Mouse (Mus musculus) neural tube, embryonic 15.5 days (tissue): ENCODE measurements around the gene Acot6. TPM values are rescaled to one million over a fixed set of nuclear protein-coding genes. Genes with fewer than 3 reads are reported as not detected.

ENCODE experiments used
- ATAC-seq: fragments of 200-750 bp; cut with Nextera tagmentation; 2 replicates; pipeline ENCODE4 v1.8.0; 2017; ENCODE audit warnings: mild to moderate bottlenecking, moderate TSS enrichment, moderate library complexity; ENCODE audit not compliant: low FRiP score
- H3K27ac ChIP-seq: fragments of 300-500 bp; sonication (generic); replicated peaks from 2 replicates; pipeline ENCODE4 v1.5.1; 2015; ENCODE audit warnings: mild to moderate bottlenecking, inconsistent platforms
- H3K27me3 ChIP-seq: fragments of 300-500 bp; sonication (generic); replicated peaks from 2 replicates; pipeline ENCODE4 v1.6.1; 2015; ENCODE audit warnings: inconsistent platforms
- H3K36me3 ChIP-seq: fragments of 300-500 bp; sonication (generic); 2 replicates; pipeline ENCODE4 v1.6.1; 2015; ENCODE audit warnings: inconsistent platforms
- H3K4me1 ChIP-seq: fragments of 300-500 bp; sonication (generic); 2 replicates; pipeline ENCODE4 v1.6.1; 2015; ENCODE audit warnings: inconsistent platforms
- H3K4me2 ChIP-seq: fragments of 300-500 bp; sonication (generic); 2 replicates; pipeline ENCODE4 v1.6.1; 2015; ENCODE audit warnings: inconsistent platforms, mild to moderate bottlenecking, moderate library complexity
- H3K4me3 ChIP-seq: fragments of 300-500 bp; sonication (generic); replicated peaks from 2 replicates; pipeline ENCODE4 v1.5.1; 2015; ENCODE audit warnings: mild to moderate bottlenecking, inconsistent platforms
- H3K9ac ChIP-seq: fragments of 300-500 bp; sonication (generic); replicated peaks from 2 replicates; pipeline ENCODE4 v1.6.1; 2015; ENCODE audit warnings: mild to moderate bottlenecking, inconsistent platforms
- H3K9me3 ChIP-seq: fragments of 300-500 bp; sonication (generic); replicated peaks from 2 replicates; pipeline ENCODE4 v1.6.1; 2016; ENCODE audit warnings: inconsistent platforms
- WGBS: fragments of 180-500 bp; shearing (Covaris S2); methylation state at CpG from one replicate; pipeline ENCODE4 v1.1.7; 2015; ENCODE audit warnings: mixed read lengths; 5-methylcytosine and 5-hydroxymethylcytosine counted together
- polyA plus RNA-seq: library from polyadenylated mRNA; unstranded; fragments of >200 nt; fragmentation: Nextera tagmentation; extraction: Ambion mirVana; gene quantifications from 2 replicates; pipeline ENCODE4 v1.2.1, GENCODE M21; 2015

The Acot6 gene
- polyA plus RNA-seq, 1 experiment from 2014 or later = 1.6 TPM

DNA sequence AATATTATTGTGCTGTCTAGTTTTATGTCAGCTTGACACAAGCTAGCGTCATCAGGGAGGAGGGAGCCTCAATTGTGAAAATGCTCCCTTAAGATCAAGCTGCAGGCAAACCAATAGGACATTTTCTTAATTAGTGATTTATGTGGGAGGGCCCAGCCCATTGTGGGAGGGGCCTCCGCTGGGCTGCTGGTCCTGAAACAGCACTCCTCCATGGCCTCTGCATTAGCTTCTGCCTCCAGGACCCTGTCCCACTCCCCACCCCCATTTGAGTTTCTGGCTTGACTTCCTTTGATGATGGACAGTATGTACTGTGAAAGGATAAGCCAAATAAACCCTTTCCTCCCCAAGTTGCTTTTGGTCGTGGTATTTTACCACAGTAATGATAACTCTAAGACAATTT is 6.6 kb downstream of the Acot6 start:
- Histone ChIP-seq H3K36me3 (no peaks in the 10 kb centered on the region), H3K4me2 (no peak overlapping the region), H3K4me1 (no peaks in the 10 kb centered on the region), H3K9me3 (no peaks in the 10 kb centered on the region), H3K4me3 (no peak overlapping the region), H3K27ac (no peak overlapping the region), H3K27me3 (no peaks in the 10 kb centered on the region), H3K9ac (no peak overlapping the region)
- ATAC-seq = no peak
- WGBS = 61% methylated on average over 3 of the region's 3 CpGs

DNA sequence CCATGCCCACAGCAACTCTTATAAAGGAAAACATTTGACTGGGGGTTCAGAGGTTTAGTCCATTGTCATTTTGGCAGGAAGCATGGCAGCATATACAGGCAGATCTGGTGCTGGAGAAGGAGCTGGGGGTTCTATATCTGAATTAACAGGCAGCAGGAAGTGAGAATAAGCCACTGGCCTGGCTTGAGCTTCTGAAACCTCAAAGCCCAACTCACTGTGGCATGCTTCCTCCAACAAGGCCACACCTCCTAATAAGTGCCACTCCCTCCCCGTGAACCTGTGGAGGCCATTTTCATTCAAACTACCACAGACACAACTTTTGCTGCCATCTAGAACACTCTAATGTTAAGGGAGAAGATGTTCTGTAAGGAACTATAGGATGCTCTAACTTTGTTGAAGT is 7.2 kb downstream of the Acot6 start:
- no peak overlapping the region for H3K4me3 ChIP-seq
- no peaks in the 10 kb centered on the region for H3K9me3 ChIP-seq
- 80% methylated on average over 1 of the region's 1 CpGs for WGBS
- H3K4me1 ChIP-seq = no peaks in the 10 kb centered on the region
- no peak for ATAC-seq
- H3K27me3 ChIP-seq = no peaks in the 10 kb centered on the region
- H3K36me3 ChIP-seq = no peaks in the 10 kb centered on the region
- no peak overlapping the region for H3K9ac ChIP-seq
- no peak overlapping the region for H3K27ac ChIP-seq
- no peak overlapping the region for H3K4me2 ChIP-seq

DNA sequence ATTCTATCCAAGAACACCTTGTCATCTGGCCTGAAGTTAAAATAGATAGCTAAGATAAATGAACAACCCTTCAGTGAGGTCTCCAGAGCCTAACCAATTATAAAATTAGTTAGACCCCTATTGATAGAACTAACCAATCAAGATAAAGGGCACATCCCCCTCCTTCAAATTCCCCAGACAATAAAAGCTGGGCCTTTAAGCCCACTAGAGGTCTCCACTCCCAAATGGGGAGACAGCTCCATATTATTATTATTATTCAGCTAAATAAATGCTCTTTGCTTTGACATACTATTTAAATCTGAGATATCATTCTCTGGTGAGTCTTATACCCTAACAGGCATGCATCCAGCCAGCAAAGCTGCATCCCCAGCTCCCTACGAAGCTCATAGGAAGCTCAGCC is 9.5 kb downstream of the Acot6 start:
- WGBS = 66% methylated on average over 1 of the region's 1 CpGs
- Histone ChIP-seq H3K9ac (no peak overlapping the region), H3K36me3 (no peaks in the 10 kb centered on the region), H3K27me3 (no peaks in the 10 kb centered on the region), H3K9me3 (no peaks in the 10 kb centered on the region), H3K27ac (no peak overlapping the region), H3K4me3 (no peak overlapping the region), H3K4me2 (no peak overlapping the region), H3K4me1 (peaks cover 4% of the 10 kb centered on the region)
- ATAC-seq = no peak

DNA sequence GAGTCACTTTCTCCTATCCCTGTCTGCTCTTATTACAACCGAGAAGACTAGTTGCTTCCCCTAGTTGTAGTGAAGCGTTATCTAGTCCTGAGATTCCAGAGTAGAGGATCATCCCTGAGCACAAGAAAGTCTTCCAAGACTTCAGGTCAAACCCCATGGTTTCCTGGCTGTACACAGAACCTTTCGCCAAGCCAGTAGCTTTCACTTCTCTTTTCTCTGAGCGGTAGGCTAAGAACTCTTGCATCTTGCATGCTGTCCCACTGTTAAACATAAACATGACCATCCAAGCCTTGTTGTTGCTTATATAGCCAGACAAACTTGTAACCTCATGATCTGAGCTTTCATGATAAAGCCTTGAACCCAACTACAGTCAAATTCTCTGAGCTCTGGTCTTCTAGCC is 10.4 kb downstream of the Acot6 start:
- Histone ChIP-seq H3K36me3 (no peaks in the 10 kb centered on the region), H3K4me3 (no peak overlapping the region), H3K27me3 (no peaks in the 10 kb centered on the region), H3K4me2 (no peak overlapping the region), H3K9ac (no peak overlapping the region), H3K9me3 (no peaks in the 10 kb centered on the region), H3K4me1 (peaks cover 13% of the 10 kb centered on the region), H3K27ac (no peak overlapping the region)
- 97% methylated on average over 4 of the region's 4 CpGs for WGBS
- ATAC-seq = no peak

DNA sequence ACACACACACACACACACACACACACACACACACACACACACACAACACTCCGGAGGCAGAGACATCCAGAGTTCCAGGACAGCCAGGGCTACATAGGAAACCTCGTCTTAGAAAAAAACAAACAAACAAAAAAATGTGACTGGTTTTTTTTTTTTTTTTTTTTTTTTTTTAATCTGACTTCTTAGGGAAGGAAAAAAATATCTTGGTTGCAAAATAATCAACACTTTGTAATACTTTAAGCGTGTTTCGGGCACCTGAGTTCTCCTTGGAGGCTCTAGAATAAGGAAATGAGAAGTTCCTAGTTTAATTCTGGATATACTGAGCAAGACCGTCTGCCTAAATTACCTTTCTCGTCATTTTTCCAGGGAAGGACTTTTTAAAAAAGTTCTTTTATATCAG is 13.2 kb downstream of the Acot6 start:
- Histone ChIP-seq H3K27me3 (no peaks in the 10 kb centered on the region), H3K27ac (no peak overlapping the region), H3K4me1 (peaks cover 13% of the 10 kb centered on the region), H3K9ac (no peak overlapping the region), H3K4me2 (peak overlapping the region; percentile 76), H3K36me3 (no peaks in the 10 kb centered on the region), H3K4me3 (peak overlapping the region; percentile 89), H3K9me3 (no peaks in the 10 kb centered on the region)
- WGBS = 55% methylated on average over 6 of the region's 6 CpGs
- 0 out of 2 replicates have a peak, but pooled peaks have one; percentile 14 for ATAC-seq

DNA sequence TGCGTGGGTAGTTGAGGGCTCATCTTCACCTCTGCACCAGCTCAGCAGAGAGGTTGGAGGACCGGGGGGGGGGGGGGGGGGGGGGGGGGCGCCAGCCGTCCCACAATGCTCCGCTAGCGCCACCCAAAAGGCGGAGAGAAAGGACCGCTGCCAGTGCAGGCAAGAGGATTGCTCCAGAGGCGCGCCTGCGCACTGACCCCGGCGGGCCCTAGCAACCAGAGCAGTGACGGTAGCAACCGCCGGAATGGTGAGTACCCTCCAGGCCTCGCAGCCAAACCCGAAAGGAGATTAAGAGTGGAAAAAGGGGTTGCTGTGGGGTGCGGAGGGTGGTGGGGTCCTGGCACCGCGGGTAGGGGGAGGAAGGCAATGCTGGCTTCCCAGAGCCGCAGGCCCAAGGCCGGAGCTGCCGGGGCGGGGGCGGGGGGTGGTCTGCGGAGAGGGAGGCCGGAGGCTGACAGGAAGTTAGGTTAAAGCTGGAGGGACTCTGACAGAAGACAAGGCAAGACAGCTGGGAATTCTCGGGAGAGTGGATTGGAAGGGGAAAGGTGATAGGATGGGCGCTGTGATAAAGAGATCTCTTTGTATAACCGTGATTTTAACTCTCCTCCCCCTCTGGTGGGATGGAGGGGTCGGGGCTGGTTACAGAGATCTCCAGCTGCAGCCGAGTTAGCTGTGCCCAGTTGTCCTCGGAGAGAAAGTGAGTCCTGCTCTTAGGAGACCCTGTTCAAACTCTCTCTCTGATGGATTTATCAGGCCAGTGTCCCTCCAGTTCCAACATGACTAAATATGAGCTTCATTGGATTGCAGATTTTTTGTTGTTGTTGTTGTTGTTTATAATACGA is 13.9 kb downstream of the Acot6 start, which contains the start of gene Dnal1:
Dnal1 (plus strand) TSS at position 214 of the 842 bp plus-strand sequence.
- Histone ChIP-seq H3K4me3 (peak within 1 kb of the TSS; percentile 89), H3K9ac (peak within 1 kb of the TSS; percentile 79), H3K27ac (peak within 1 kb of the TSS; percentile 82), H3K4me1 (peaks cover 13% of the 10 kb centered on the region), H3K27me3 (no peaks in the 10 kb centered on the region), H3K9me3 (no peaks in the 10 kb centered on the region), H3K36me3 (no peaks in the 10 kb centered on the region), H3K4me2 (peak within 1 kb of the TSS; percentile 76)
- 2% methylated on average over 31 of the region's 35 CpGs for WGBS
- peak; percentile 98 for ATAC-seq

DNA sequence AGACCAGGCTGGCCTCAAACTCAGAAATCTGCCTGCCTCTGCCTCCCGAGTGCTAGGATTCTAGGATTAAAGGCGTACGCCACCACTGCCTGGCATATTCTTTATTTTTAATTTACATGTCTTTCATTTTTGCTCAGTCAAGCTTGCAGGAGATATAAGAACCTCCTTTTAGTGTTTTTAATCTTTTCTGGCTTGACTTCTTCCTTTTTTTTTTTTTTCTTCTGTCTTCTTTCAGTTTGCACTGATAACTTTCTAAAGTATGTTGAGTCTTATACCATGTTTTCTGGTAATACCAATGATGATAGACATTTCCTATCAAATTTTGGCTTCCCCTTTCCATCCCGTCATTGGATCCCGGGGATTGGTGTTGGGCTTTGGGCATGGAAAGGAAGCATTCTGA is 19.1 kb downstream of the Acot6 start:
- no peak for ATAC-seq
- Histone ChIP-seq H3K9me3 (no peaks in the 10 kb centered on the region), H3K4me1 (peaks cover 13% of the 10 kb centered on the region), H3K4me2 (no peak overlapping the region), H3K27me3 (no peaks in the 10 kb centered on the region), H3K36me3 (no peaks in the 10 kb centered on the region), H3K27ac (no peak overlapping the region), H3K9ac (no peak overlapping the region), H3K4me3 (no peak overlapping the region)
- WGBS = 98% methylated on average over 5 of the region's 5 CpGs

DNA sequence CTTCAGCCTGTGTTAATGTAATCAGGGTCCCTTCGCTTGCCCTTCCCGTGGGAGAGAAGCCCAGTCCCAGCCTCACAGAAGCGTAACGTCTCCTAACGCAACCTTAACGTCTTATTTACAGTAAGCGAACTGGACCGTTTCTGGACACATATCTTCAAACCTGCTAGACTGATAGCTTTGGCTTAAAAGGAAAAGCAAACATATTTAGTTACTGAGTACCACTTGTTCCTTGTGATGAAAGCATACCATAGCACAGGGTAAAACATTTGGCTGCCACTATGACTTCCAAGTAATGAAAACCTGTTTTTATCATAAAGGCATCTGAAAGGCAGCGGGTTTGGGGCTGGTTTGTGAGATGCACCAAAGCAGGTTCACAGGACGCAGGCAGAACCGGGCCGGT is 25.4 kb downstream of the Acot6 start:
- Histone ChIP-seq H3K36me3 (peaks cover 28% of the 10 kb centered on the region), H3K4me1 (no peaks in the 10 kb centered on the region), H3K9ac (no peak overlapping the region), H3K27me3 (no peaks in the 10 kb centered on the region), H3K4me2 (no peak overlapping the region), H3K27ac (no peak overlapping the region), H3K4me3 (no peak overlapping the region), H3K9me3 (no peaks in the 10 kb centered on the region)
- no peak for ATAC-seq
- WGBS = 88% methylated on average over 12 of the region's 12 CpGs

DNA sequence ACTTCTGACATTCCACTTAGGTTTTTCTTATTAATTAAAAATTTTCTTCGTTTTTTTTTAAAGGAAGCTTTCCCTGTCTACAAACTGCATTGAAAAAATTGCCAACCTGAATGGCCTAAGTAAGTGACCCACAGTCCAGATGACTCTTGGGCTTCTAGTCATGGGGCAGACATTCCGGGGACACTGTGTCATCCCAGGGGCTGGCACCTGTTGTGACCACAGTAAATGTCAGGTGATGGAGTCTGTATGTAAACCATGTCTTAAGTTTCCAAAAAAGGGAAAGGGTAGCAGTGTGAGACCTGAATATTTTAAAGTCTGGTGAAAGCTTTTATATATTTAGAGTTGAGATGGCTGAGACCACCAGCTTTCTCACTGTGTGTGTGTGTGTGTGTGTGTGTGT is 26.4 kb downstream of the Acot6 start:
- Histone ChIP-seq H3K4me1 (no peaks in the 10 kb centered on the region), H3K4me2 (no peak overlapping the region), H3K27me3 (no peaks in the 10 kb centered on the region), H3K36me3 (peaks cover 35% of the 10 kb centered on the region), H3K4me3 (no peak overlapping the region), H3K27ac (no peak overlapping the region), H3K9me3 (no peaks in the 10 kb centered on the region), H3K9ac (no peak overlapping the region)
- WGBS = 81% methylated on average over 2 of the region's 2 CpGs
- no peak for ATAC-seq

DNA sequence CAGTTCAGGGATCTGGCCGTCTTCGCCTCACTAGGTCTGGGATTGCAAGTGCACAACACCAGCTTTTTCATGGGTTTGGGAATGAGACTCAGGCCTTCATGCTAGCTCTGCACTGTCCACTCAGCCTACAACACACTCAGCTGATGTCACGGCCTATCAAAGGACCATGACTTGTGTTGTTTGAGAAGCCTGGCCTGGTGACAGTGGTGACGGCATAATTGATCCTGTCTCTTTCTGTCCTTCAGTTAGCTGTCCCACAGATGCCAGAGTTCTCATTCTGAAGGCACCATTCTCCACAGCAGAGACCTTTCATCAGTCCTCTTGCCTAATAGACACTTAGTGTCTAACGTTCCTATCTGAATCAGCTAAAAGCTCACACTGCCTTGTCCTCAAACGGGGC is 28.1 kb downstream of the Acot6 start:
- peaks cover 40% of the 10 kb centered on the region for H3K36me3 ChIP-seq
- H3K4me2 ChIP-seq = no peak overlapping the region
- 89% methylated on average over 6 of the region's 6 CpGs for WGBS
- H3K27ac ChIP-seq = no peak overlapping the region
- no peaks in the 10 kb centered on the region for H3K27me3 ChIP-seq
- no peaks in the 10 kb centered on the region for H3K4me1 ChIP-seq
- no peak overlapping the region for H3K4me3 ChIP-seq
- no peaks in the 10 kb centered on the region for H3K9me3 ChIP-seq
- no peak for ATAC-seq
- H3K9ac ChIP-seq = no peak overlapping the region

DNA sequence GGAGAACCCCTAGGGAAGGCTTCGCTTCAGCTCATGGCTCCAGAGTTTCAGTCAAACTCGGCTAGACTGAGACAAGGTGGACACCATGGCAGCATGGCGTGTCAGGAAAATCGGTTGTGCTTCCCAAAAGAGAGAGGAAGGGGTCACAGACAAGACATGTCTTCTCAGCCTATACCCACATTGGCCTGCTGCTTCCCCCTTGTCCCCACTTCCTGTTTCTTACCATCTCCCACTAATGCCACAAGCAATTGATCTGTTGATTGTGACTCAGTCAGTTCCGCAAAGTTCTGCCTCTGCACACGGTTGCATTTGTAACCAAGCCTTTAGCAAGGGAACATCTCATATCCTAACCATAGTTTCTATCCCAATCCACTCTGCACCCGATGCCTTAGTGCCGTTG is 29.5 kb downstream of the Acot6 start:
- ATAC-seq = no peak
- no peak overlapping the region for H3K4me2 ChIP-seq
- H3K9ac ChIP-seq = no peak overlapping the region
- H3K4me3 ChIP-seq = no peak overlapping the region
- no peaks in the 10 kb centered on the region for H3K9me3 ChIP-seq
- H3K27ac ChIP-seq = no peak overlapping the region
- WGBS = 96% methylated on average over 8 of the region's 8 CpGs
- no peaks in the 10 kb centered on the region for H3K27me3 ChIP-seq
- peaks cover 38% of the 10 kb centered on the region for H3K36me3 ChIP-seq
- no peaks in the 10 kb centered on the region for H3K4me1 ChIP-seq

DNA sequence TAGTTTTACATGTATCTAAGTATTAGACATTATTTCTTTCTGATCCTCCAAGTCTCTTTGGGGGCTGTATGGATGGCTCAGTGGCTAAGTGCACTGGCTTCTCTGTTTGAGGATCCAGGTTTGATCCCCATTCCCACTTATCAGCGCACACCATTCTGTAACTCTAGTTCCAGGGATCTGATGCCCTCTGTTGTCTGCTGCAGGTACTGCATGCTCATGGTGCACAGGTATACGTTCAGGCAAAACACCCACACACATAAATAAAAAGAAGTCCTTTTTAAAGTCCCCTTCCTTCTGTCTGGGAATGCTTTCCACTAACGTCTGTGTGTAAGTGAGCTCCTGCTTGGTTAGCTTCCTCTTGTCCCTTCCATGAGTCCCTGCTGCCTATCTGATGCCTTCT is 31.8 kb downstream of the Acot6 start:
- H3K9ac ChIP-seq = no peak overlapping the region
- ATAC-seq = no peak
- no peak overlapping the region for H3K4me3 ChIP-seq
- H3K27me3 ChIP-seq = no peaks in the 10 kb centered on the region
- H3K4me1 ChIP-seq = no peaks in the 10 kb centered on the region
- peaks cover 47% of the 10 kb centered on the region for H3K36me3 ChIP-seq
- no peak overlapping the region for H3K4me2 ChIP-seq
- WGBS = 66% methylated on average over 3 of the region's 3 CpGs
- H3K27ac ChIP-seq = no peak overlapping the region
- no peaks in the 10 kb centered on the region for H3K9me3 ChIP-seq
